Mouse (Mus musculus): ENCODE data around the gene Gm20767.
"Not testable (repeated sequence)": the region's sequence is repeated elsewhere in the genome, so short reads cannot be mapped to it uniquely, and the experiment has no call there.

DNA sequence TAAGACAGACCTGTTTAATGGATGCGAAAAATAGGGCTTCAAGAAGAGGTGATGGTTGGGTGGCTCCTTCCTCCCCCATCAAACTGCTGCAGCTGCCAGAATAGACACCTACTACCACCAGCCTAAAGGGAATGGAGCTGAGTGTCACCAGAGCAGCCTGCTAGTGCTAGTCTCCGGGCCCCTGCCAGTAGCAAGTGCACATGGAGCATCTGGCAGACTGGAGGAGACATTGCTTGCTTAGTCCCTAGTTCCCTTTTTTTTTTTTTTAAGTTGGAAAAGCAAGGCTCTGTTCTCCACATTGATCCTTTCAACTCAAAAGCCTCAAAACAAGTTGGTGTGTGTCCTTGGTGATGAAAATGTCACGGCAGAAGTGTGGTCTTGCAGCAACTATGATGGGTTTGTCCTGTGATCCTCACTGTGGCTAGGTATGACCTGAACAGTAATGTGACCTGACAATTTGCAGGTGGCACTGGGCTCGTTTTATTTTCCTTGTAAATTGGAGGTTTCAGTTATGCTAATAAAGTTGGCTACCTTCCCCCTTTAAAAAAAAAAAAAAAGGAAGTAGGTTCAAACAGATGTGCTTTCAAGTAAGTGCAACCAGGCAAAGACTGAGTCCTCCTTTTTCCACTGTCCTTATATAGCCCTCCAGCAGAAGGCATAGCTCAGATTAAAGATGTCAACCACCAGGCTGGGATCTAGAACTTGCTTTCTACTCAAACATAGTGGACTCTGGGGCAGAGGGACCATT is 9.8 kb downstream of the Gm20767 start:
- TF ChIP-seq CTCF (IDR thresholded peaks at IDR 0.05; ENCODE audit: borderline replicate concordance, control insufficient read depth, extremely low read depth, insufficient read depth, low read length, poor library complexity); POLR2A (IDR thresholded peaks at IDR 0.05; ENCODE audit: control insufficient read depth, extremely low read depth, insufficient read depth, low read length, poor library complexity): not testable (repeated sequence)
